Mouse (Mus musculus) monocyte, adult 59 days (primary cell): ENCODE measurements around the gene Card11. TPM values are rescaled to one million over a fixed set of nuclear protein-coding genes. Genes with fewer than 3 reads are reported as not detected.

Experiments used
- total RNA-seq, 2 experiments: library from RNA; stranded (reverse); gene quantifications; one replicate each; pipeline ENCODE4 v1.2.4; 2023

Gene Card11
- total RNA-seq = 1 to 10 TPM; 6.2 to 7.9 TPM

GRCm38 (mm10) chr5:141000349-141000748 lies at the start of gene Card11:
Card11 (minus strand) TSS chr5:141000582.

GRCm38 (mm10) chr5:140830314-140831063 lies 169.9 kb downstream of the Card11 start, which contains the start of gene Gna12:
Gna12 (minus strand) TSS chr5:140830431.

Other genes starting within 250 kb of the Card11 start
- 10 to 100 TPM; 66.9 to 69.0 TPM for gene Gna12, start 170.2 kb downstream of the Card11 start, total RNA-seq
- under 1 TPM in 1 of 2 experiments, not detected in 1; 0.09 TPM for gene Sdk1, start 240.9 kb upstream of the Card11 start, total RNA-seq